Mouse (Mus musculus) embryonic fibroblast, embryonic 13.5 days (primary cell): ENCODE results near the gene Togaram1. TPM values are rescaled to one million over a fixed set of nuclear protein-coding genes. Genes with fewer than 3 reads are reported as not detected.

Source experiments
- H3K27ac ChIP-seq: 2 replicates; pipeline ENCODE4 v1.5.1; 2012; ENCODE audit warnings: low read length, control low read depth, inconsistent platforms; ENCODE audit not compliant: insufficient read depth
- H3K4me1 ChIP-seq: 2 replicates; pipeline ENCODE4 v1.6.1; 2011; ENCODE audit warnings: low read length; ENCODE audit not compliant: control insufficient read depth, insufficient read depth
- H3K4me3 ChIP-seq: 2 replicates; pipeline ENCODE4 v1.5.1; 2011; ENCODE audit warnings: mild to moderate bottlenecking, control low read depth, low read length; ENCODE audit not compliant: insufficient read depth
- CTCF ChIP-seq: IDR thresholded peaks from 2 replicates; pipeline ENCODE4 v1.5.1; 2011; ENCODE audit warnings: mild to moderate bottlenecking, control low read depth, low read length, moderate library complexity, borderline replicate concordance; ENCODE audit not compliant: insufficient read depth
- POLR2A ChIP-seq: IDR thresholded peaks from 2 replicates; pipeline ENCODE4 v1.6.1; 2011; ENCODE audit warnings: low read depth, mild to moderate bottlenecking, control low read depth, low read length, moderate library complexity
- polyA plus RNA-seq: library from polyadenylated mRNA; stranded (reverse); fragments of >200 nt; gene quantifications from 2 replicates; pipeline ENCODE4 v1.2.4, GENCODE M21; 2011; ENCODE audit warnings: low read depth; ENCODE audit not compliant: missing spikeins, insufficient read length

The Togaram1 gene
- polyA plus RNA-seq, 1 experiment, result 25.6 TPM

GRCm38 (mm10) chr12:65036892-65037545 lies 71.4 kb downstream of the Togaram1 start:
- Histone ChIP-seq H3K4me3 (peak overlapping the region; percentile 98), H3K4me1 (peaks cover 6% of the 10 kb centered on the region), H3K27ac (peak overlapping the region; percentile 20; the same call in 1 of the 2 replicates)
- TF ChIP-seq POLR2A, result no peak
- no peak for TF ChIP-seq CTCF

GRCm38 (mm10) chr12:65037546-65037937 lies 71.9 kb downstream of the Togaram1 start:
- H3K27ac ChIP-seq, result peak overlapping the region; percentile 20; the same call in 1 of the 2 replicates
- no peak for TF ChIP-seq CTCF
- no peak for TF ChIP-seq POLR2A
- no peak overlapping the region for H3K4me3 ChIP-seq
- peaks cover 6% of the 10 kb centered on the region for H3K4me1 ChIP-seq

GRCm38 (mm10) chr12:65048799-65049198 lies 83.2 kb downstream of the Togaram1 start:
- no peaks in the 10 kb centered on the region for H3K4me1 ChIP-seq
- TF ChIP-seq CTCF (no peak), POLR2A (no peak)
- H3K27ac ChIP-seq, result no peak overlapping the region
- no peak overlapping the region for H3K4me3 ChIP-seq

DNA sequence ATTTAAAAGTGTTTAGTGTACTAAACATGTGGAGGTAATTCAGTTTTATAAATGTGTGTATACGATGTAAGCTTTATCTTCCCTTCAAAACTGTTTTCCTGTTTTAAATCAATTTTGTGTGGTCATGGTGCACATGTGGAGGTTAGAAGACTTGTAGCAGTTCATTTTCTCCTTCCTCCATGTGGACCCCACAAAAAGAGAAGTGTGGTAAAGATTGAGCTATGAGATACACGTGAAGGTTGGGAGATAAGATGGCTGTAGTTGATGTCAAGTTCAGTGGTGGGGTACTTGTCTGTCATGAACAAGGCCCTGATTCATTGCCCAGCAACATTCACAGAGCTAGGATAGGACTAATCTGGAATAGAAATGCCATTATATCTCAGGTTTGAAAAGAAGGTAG lies 92.6 kb downstream of the Togaram1 start:
- H3K4me3 ChIP-seq, result no peak overlapping the region
- TF ChIP-seq CTCF (no peak), POLR2A (no peak)
- H3K27ac ChIP-seq, result no peak overlapping the region
- no peaks in the 10 kb centered on the region for H3K4me1 ChIP-seq

DNA sequence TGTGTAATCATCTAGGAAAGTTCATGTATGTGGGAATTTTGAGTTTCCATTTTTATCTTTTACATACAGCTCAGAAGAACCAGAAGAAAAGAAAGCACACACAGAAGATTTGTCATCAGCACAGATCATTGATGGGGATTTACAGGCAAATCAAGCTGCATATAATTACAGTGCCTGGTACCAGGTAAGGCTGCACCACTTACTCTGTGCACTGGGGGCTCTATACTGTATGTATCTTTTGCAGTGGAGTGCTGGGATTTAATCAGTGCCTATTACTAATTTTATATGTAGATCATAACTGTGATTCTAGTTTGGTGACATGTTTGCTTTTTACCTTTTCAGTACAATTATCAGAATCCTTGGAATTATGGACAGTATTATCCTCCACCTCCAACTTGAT lies 95.5 kb downstream of the Togaram1 start:
- no peak overlapping the region for H3K4me3 ChIP-seq
- H3K4me1 ChIP-seq, result no peaks in the 10 kb centered on the region
- no peak overlapping the region for H3K27ac ChIP-seq
- TF ChIP-seq POLR2A (no peak), CTCF (no peak)

DNA sequence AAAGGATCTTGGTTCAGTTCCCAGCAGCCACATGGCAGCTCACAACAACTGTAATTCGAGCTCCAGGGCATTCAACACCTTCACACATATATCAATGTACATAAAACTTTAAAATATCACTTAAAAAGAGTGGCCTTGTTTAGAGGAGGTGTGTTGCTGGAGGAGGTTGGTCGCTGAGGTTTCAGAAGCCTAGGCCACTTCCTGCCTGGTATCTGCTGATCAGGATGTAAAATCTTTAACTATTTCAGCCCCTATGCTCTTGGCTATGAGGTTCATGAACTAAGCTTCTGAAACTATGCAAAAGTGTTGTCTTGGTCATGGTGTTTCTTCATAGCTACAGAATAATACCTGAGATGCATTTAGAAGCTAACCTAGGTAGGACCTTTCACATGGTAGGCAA lies 99.6 kb downstream of the Togaram1 start:
- no peak overlapping the region for H3K27ac ChIP-seq
- no peaks in the 10 kb centered on the region; the same call in 1 of the 2 replicates for H3K4me1 ChIP-seq
- no peak for TF ChIP-seq POLR2A
- no peak for TF ChIP-seq CTCF
- H3K4me3 ChIP-seq, result no peak overlapping the region

- TF ChIP-seq POLR2A, result no peak
- Histone ChIP-seq H3K4me1 (no peaks in the 10 kb centered on the region; the same call in 1 of the 2 replicates), H3K27ac (no peak overlapping the region), H3K4me3 (no peak overlapping the region)
Measured at GRCm38 (mm10) chr12:65066234-65066633, 100.6 kb downstream of the Togaram1 start.

DNA sequence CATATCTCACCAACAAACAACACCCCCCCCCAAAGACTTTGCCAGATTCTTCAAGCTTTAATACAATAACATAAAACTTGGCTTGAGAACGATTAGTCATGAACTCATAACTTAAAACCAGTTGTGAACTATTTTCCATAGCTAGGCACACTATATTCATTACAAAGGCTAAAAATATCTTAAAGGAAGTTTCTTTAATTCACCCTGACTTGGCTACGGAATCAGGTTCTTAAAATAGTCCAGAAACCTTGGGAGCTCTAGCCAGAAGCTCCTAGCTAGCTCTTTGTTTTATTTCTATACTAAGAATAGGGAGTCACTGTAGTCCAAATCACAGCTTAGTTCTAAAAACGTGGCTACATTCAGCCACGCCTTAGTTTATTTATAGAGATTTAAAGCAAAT lies 102.8 kb downstream of the Togaram1 start:
- TF ChIP-seq POLR2A (no peak), CTCF (no peak)
- peak overlapping the region; percentile 66 for H3K27ac ChIP-seq
- no peaks in the 10 kb centered on the region; the same call in 1 of the 2 replicates for H3K4me1 ChIP-seq
- no peak overlapping the region for H3K4me3 ChIP-seq

Other genes starting within 250 kb of the Togaram1 start
- 4.8 and 5.6 TPM in 2 replicates for gene Gm527, start 47.9 kb upstream of the Togaram1 start, polyA plus RNA-seq
- 13.0 and 14.2 TPM in 2 replicates for gene Klhl28, start 270 bp upstream of the Togaram1 start, polyA plus RNA-seq
- 55.9 and 61.0 TPM in 2 replicates for gene Prpf39, start 70.5 kb downstream of the Togaram1 start, polyA plus RNA-seq
- 181 and 187 TPM in 2 replicates for gene Fkbp3, start 108.2 kb downstream of the Togaram1 start, polyA plus RNA-seq
- 9.2 and 12.7 TPM in 2 replicates for gene Fancm, start 109.8 kb downstream of the Togaram1 start, polyA plus RNA-seq
- gene Mis18bp1, start 206.8 kb downstream of the Togaram1 start, polyA plus RNA-seq, result 14.1 and 18.1 TPM in 2 replicates